Mouse (Mus musculus) intestine, postnatal 0 days (tissue): ENCODE results near the gene Bpgm. TPM values are rescaled to one million over a fixed set of nuclear protein-coding genes. Genes with fewer than 3 reads are reported as not detected.

ENCODE experiments used
- ATAC-seq: fragments of 200-750 bp; cut with Nextera tagmentation; 2 replicates; pipeline ENCODE4 v1.8.0; 2017; ENCODE audit warnings: mild to moderate bottlenecking, moderate TSS enrichment, moderate library complexity
- H3K27ac ChIP-seq: fragments of 300-500 bp; sonication (generic); 2 replicates; pipeline ENCODE4 v1.5.1; 2014; ENCODE audit warnings: mild to moderate bottlenecking, low read depth, low read length, moderate library complexity
- H3K27me3 ChIP-seq: fragments of 300-500 bp; sonication (generic); replicated peaks from 2 replicates; pipeline ENCODE4 v1.6.1; 2014; ENCODE audit warnings: low read length, mixed read lengths; ENCODE audit not compliant: control insufficient read depth, insufficient read depth
- H3K36me3 ChIP-seq: fragments of 300-500 bp; sonication (generic); 2 replicates; pipeline ENCODE4 v1.6.1; 2014; ENCODE audit warnings: mild to moderate bottlenecking, moderate library complexity; ENCODE audit not compliant: control insufficient read depth, insufficient read depth
- H3K4me1 ChIP-seq: fragments of 300-500 bp; sonication (generic); replicated peaks from 2 replicates; pipeline ENCODE4 v1.6.1; 2014; ENCODE audit warnings: antibody characterized with exemption, low read length, mixed read lengths; ENCODE audit not compliant: control insufficient read depth, insufficient read depth
- H3K4me2 ChIP-seq: fragments of 300-500 bp; sonication (generic); replicated peaks from 2 replicates; pipeline ENCODE4 v1.6.1; 2014; ENCODE audit warnings: low read depth, mild to moderate bottlenecking, moderate library complexity
- H3K4me3 ChIP-seq: fragments of 300-500 bp; sonication (generic); 2 replicates; pipeline ENCODE4 v1.5.1; 2014; ENCODE audit warnings: low read depth, low read length
- H3K9ac ChIP-seq: fragments of 300-500 bp; sonication (generic); 2 replicates; pipeline ENCODE4 v1.6.1; 2014; ENCODE audit warnings: mild to moderate bottlenecking, low read depth, low read length
- H3K9me3 ChIP-seq: fragments of 300-500 bp; sonication (generic); 2 replicates; pipeline ENCODE4 v1.6.1; 2016; ENCODE audit warnings: mixed run types; ENCODE audit not compliant: control insufficient read depth
- CTCF ChIP-seq: sonication (generic); IDR thresholded peaks from 2 replicates; pipeline ENCODE4 v1.5.1; 2016; ENCODE audit warnings: low read depth, mild to moderate bottlenecking, control low read depth, antibody characterized with exemption, moderate library complexity
- WGBS: fragments of 180-500 bp; shearing (Covaris S2); extraction: QIAGEN DNeasy Blood & Tissue Kit; methylation state at CpG from one replicate; pipeline ENCODE4 v1.1.7; 2014; 5-methylcytosine and 5-hydroxymethylcytosine counted together
- polyA plus RNA-seq: library from polyadenylated mRNA; unstranded; fragments of >200 nt; fragmentation: Nextera tagmentation; extraction: Ambion mirVana; gene quantifications from 2 replicates; pipeline ENCODE4 v1.2.1, GENCODE M21; 2015

Bpgm gene
- polyA plus RNA-seq, 1 experiment from 2014 or later = 70.8 TPM

GRCm38 (mm10) chr6:34528131-34528530 is 52.1 kb downstream of the Bpgm start:
- no peaks in the 10 kb centered on the region for H3K27me3 ChIP-seq
- no peaks in the 10 kb centered on the region for H3K36me3 ChIP-seq
- no peak overlapping the region for H3K27ac ChIP-seq
- 82% methylated on average over 2 of the region's 2 CpGs for WGBS
- no peak overlapping the region for H3K4me2 ChIP-seq
- H3K4me1 ChIP-seq = no peaks in the 10 kb centered on the region
- no peak for ATAC-seq
- H3K9me3 ChIP-seq = no peaks in the 10 kb centered on the region
- no peak overlapping the region for H3K4me3 ChIP-seq
- no peak for TF ChIP-seq CTCF
- H3K9ac ChIP-seq = no peak overlapping the region

GRCm38 (mm10) chr6:34529992-34530391 is 54.0 kb downstream of the Bpgm start:
- no peak for TF ChIP-seq CTCF
- no peak overlapping the region for H3K9ac ChIP-seq
- 58% methylated on average over 3 of the region's 3 CpGs for WGBS
- H3K4me1 ChIP-seq = no peaks in the 10 kb centered on the region
- no peaks in the 10 kb centered on the region for H3K9me3 ChIP-seq
- no peaks in the 10 kb centered on the region for H3K36me3 ChIP-seq
- no peak overlapping the region for H3K27ac ChIP-seq
- H3K4me2 ChIP-seq = no peak overlapping the region
- no peak overlapping the region for H3K4me3 ChIP-seq
- no peaks in the 10 kb centered on the region for H3K27me3 ChIP-seq
- ATAC-seq = no peak

GRCm38 (mm10) chr6:34533055-34533454 is 57.0 kb downstream of the Bpgm start:
- Histone ChIP-seq H3K9me3 (no peaks in the 10 kb centered on the region), H3K36me3 (no peaks in the 10 kb centered on the region), H3K9ac (no peak overlapping the region), H3K27ac (no peak overlapping the region), H3K4me1 (no peaks in the 10 kb centered on the region), H3K4me3 (no peak overlapping the region), H3K27me3 (no peaks in the 10 kb centered on the region), H3K4me2 (no peak overlapping the region)
- WGBS = 57% methylated on average over 1 of the region's 1 CpGs
- ATAC-seq = peak; percentile 83
- no peak for TF ChIP-seq CTCF

- Histone ChIP-seq H3K27ac (no peak overlapping the region), H3K9ac (no peak overlapping the region), H3K4me1 (no peaks in the 10 kb centered on the region), H3K4me3 (no peak overlapping the region), H3K9me3 (no peaks in the 10 kb centered on the region), H3K36me3 (no peaks in the 10 kb centered on the region), H3K4me2 (no peak overlapping the region), H3K27me3 (no peaks in the 10 kb centered on the region)
- 64% methylated on average over 5 of the region's 5 CpGs for WGBS
- no peak for TF ChIP-seq CTCF
- ATAC-seq = no peak
These were observed 57.9 kb downstream of the Bpgm start for GRCm38 (mm10) chr6:34533896-34534295.

- H3K9ac ChIP-seq = no peak overlapping the region
- TF ChIP-seq CTCF = no peak
These were observed 66.9 kb downstream of the Bpgm start for GRCm38 (mm10) chr6:34542866-34543265.

GRCm38 (mm10) chr6:34543303-34544206 is 67.5 kb downstream of the Bpgm start:
- Histone ChIP-seq H3K4me1 (peaks cover 8% of the 10 kb centered on the region; the same call in 1 of the 2 replicates), H3K4me3 (no peak overlapping the region), H3K27ac (no peak overlapping the region), H3K9me3 (no peaks in the 10 kb centered on the region), H3K4me2 (peak overlapping the region; percentile 58), H3K36me3 (no peaks in the 10 kb centered on the region), H3K9ac (no peak overlapping the region), H3K27me3 (no peaks in the 10 kb centered on the region)
- ATAC-seq = peak; percentile 87
- TF ChIP-seq CTCF = no peak
- 28% methylated on average over 21 of the region's 21 CpGs for WGBS

More at GRCm38 (mm10) chr6:34542866-34543265, 66.9 kb downstream of the Bpgm start:
- no peak overlapping the region for H3K27ac ChIP-seq
- peak overlapping the region; percentile 58 for H3K4me2 ChIP-seq
- no peak overlapping the region for H3K4me3 ChIP-seq
- 35% methylated on average over 4 of the region's 4 CpGs for WGBS
- H3K27me3 ChIP-seq = no peaks in the 10 kb centered on the region
- H3K36me3 ChIP-seq = no peaks in the 10 kb centered on the region
- no peaks in the 10 kb centered on the region for H3K9me3 ChIP-seq
- H3K4me1 ChIP-seq = peaks cover 7% of the 10 kb centered on the region; the same call in 1 of the 2 replicates
- ATAC-seq = peak; percentile 26; the same call in 1 of the 2 replicates
